Mouse (Mus musculus) midbrain, embryonic 11.5 days (tissue): ENCODE data around the gene Polr2b. TPM values are rescaled to one million over a fixed set of nuclear protein-coding genes. Genes with fewer than 3 reads are reported as not detected.

Source experiments
- ATAC-seq: fragments of 200-750 bp; cut with Nextera tagmentation; 2 replicates; pipeline ENCODE4 v1.8.0; 2017; ENCODE audit warnings: moderate TSS enrichment, moderate library complexity; ENCODE audit not compliant: low FRiP score
- DNase-seq: peaks from one replicate; pipeline ENCODE4 v3.0.0; 2015; ENCODE audit warnings: low spot score; ENCODE audit errors: missing footprints
- H3K27ac ChIP-seq: fragments of 300-500 bp; sonication (generic); 2 replicates; pipeline ENCODE4 v1.5.1; 2014; ENCODE audit warnings: low read depth, low read length
- H3K27me3 ChIP-seq: fragments of 300-500 bp; sonication (generic); 2 replicates; pipeline ENCODE4 v1.6.1; 2014; ENCODE audit warnings: mild to moderate bottlenecking, low read length, moderate library complexity, mixed read lengths; ENCODE audit not compliant: control insufficient read depth, insufficient read depth
- H3K36me3 ChIP-seq: fragments of 300-500 bp; sonication (generic); 2 replicates; pipeline ENCODE4 v1.6.1; 2014; ENCODE audit warnings: mild to moderate bottlenecking, low read length, moderate library complexity, mixed read lengths; ENCODE audit not compliant: control insufficient read depth, insufficient read depth
- H3K4me1 ChIP-seq: fragments of 300-500 bp; sonication (generic); 2 replicates; pipeline ENCODE4 v1.6.1; 2014; ENCODE audit warnings: low read length; ENCODE audit not compliant: control insufficient read depth, insufficient read depth
- H3K4me2 ChIP-seq: fragments of 300-500 bp; sonication (generic); 2 replicates; pipeline ENCODE4 v1.6.1; 2014; ENCODE audit warnings: mild to moderate bottlenecking, moderate library complexity
- H3K4me3 ChIP-seq: fragments of 300-500 bp; sonication (generic); 2 replicates; pipeline ENCODE4 v1.5.1; 2014; ENCODE audit warnings: low read depth, low read length
- H3K9ac ChIP-seq: fragments of 300-500 bp; sonication (generic); 2 replicates; pipeline ENCODE4 v1.6.1; 2014; ENCODE audit warnings: low read length
- H3K9me3 ChIP-seq: fragments of 300-500 bp; sonication (generic); 2 replicates; pipeline ENCODE4 v1.6.1; 2016; ENCODE audit warnings: low read length; ENCODE audit not compliant: control insufficient read depth
- WGBS: fragments of 180-500 bp; shearing (Covaris S2); extraction: QIAGEN DNeasy Blood & Tissue Kit; methylation state at CpG from one replicate; pipeline ENCODE4 v1.1.7; 2014; 5-methylcytosine and 5-hydroxymethylcytosine counted together
- polyA plus RNA-seq: library from polyadenylated mRNA; unstranded; fragments of >200 nt; fragmentation: Nextera tagmentation; extraction: Ambion mirVana; gene quantifications from 2 replicates; pipeline ENCODE4 v1.2.1, GENCODE M21; 2014

Gene Polr2b
- polyA plus RNA-seq, 1 experiment from 2014 or later, result 113 TPM

GRCm38 (mm10) chr5:77378027-77378426 is 68.1 kb downstream of the Polr2b start:
- Histone ChIP-seq H3K9ac (no peak overlapping the region), H3K27ac (no peak overlapping the region), H3K4me2 (no peak overlapping the region), H3K27me3 (no peaks in the 10 kb centered on the region), H3K4me3 (no peak overlapping the region), H3K9me3 (no peaks in the 10 kb centered on the region), H3K4me1 (no peaks in the 10 kb centered on the region), H3K36me3 (no peaks in the 10 kb centered on the region)
- DNase-seq, result no peak
- WGBS, result 97% methylated on average over 3 of the region's 3 CpGs
- no peak for ATAC-seq

- H3K27me3 ChIP-seq, result no peaks in the 10 kb centered on the region
- WGBS, result 72% methylated on average over 14 of the region's 14 CpGs
- ATAC-seq (no peak), DNase-seq (peak; percentile 82)
- no peak overlapping the region for H3K27ac ChIP-seq
- H3K36me3 ChIP-seq, result no peaks in the 10 kb centered on the region
- H3K9ac ChIP-seq, result no peak overlapping the region
- H3K4me3 ChIP-seq, result no peak overlapping the region
- no peak overlapping the region for H3K4me2 ChIP-seq
- no peaks in the 10 kb centered on the region for H3K4me1 ChIP-seq
- H3K9me3 ChIP-seq, result no peaks in the 10 kb centered on the region
These were observed 69.6 kb downstream of the Polr2b start for GRCm38 (mm10) chr5:77379434-77380135.

GRCm38 (mm10) chr5:77380321-77380901 is 70.5 kb downstream of the Polr2b start:
- 56% methylated on average over 17 of the region's 17 CpGs for WGBS
- Histone ChIP-seq H3K36me3 (no peaks in the 10 kb centered on the region), H3K27ac (no peak overlapping the region), H3K9me3 (no peaks in the 10 kb centered on the region), H3K4me2 (no peak overlapping the region), H3K9ac (no peak overlapping the region), H3K27me3 (no peaks in the 10 kb centered on the region), H3K4me3 (no peak overlapping the region), H3K4me1 (no peaks in the 10 kb centered on the region)
- ATAC-seq (no peak), DNase-seq (peak; percentile 84)

DNA sequence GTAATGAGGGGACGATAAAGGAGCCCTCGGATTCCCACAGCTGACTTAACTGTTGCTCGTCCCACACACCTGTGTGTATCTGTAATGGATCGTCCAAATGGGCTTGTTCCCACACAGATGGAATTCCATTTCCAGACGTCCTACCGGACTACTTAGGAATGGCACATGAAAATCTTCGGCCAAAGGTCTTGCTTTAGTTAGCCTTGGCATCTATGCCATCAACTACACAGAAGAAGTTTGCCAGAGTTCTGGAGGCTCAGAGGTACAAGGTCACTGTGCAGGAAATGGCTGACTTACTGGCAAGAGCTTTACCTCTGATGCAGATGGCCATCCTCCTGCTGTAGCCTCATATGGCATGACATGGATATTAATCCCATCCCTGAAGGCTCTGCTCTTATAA is 71.3 kb downstream of the Polr2b start:
- Histone ChIP-seq H3K4me2 (no peak overlapping the region), H3K9ac (no peak overlapping the region), H3K4me3 (no peak overlapping the region), H3K9me3 (no peaks in the 10 kb centered on the region), H3K27ac (no peak overlapping the region), H3K27me3 (no peaks in the 10 kb centered on the region), H3K36me3 (no peaks in the 10 kb centered on the region), H3K4me1 (no peaks in the 10 kb centered on the region)
- WGBS, result 82% methylated on average over 7 of the region's 7 CpGs
- ATAC-seq (no peak), DNase-seq (no peak)

GRCm38 (mm10) chr5:77381686-77382085 is 71.7 kb downstream of the Polr2b start:
- DNase-seq, result no peak
- H3K4me3 ChIP-seq, result no peak overlapping the region
- 81% methylated on average over 5 of the region's 5 CpGs for WGBS
- H3K27me3 ChIP-seq, result no peaks in the 10 kb centered on the region
- H3K27ac ChIP-seq, result no peak overlapping the region
- no peaks in the 10 kb centered on the region for H3K36me3 ChIP-seq
- no peak overlapping the region for H3K9ac ChIP-seq
- H3K9me3 ChIP-seq, result no peaks in the 10 kb centered on the region
- H3K4me2 ChIP-seq, result no peak overlapping the region
- ATAC-seq, result no peak
- H3K4me1 ChIP-seq, result no peaks in the 10 kb centered on the region

- Histone ChIP-seq H3K4me3 (no peak overlapping the region), H3K4me2 (no peak overlapping the region), H3K4me1 (no peaks in the 10 kb centered on the region), H3K9ac (no peak overlapping the region), H3K27ac (no peak overlapping the region), H3K9me3 (no peaks in the 10 kb centered on the region), H3K27me3 (no peaks in the 10 kb centered on the region), H3K36me3 (no peaks in the 10 kb centered on the region)
- no peak for DNase-seq
- 90% methylated on average over 5 of the region's 5 CpGs for WGBS
- ATAC-seq, result no peak
These were observed 74.0 kb downstream of the Polr2b start for GRCm38 (mm10) chr5:77383799-77384554.

GRCm38 (mm10) chr5:77384724-77385123 is 74.8 kb downstream of the Polr2b start:
- ATAC-seq (no peak), DNase-seq (no peak)
- Histone ChIP-seq H3K4me1 (no peaks in the 10 kb centered on the region), H3K9ac (no peak overlapping the region), H3K27me3 (no peaks in the 10 kb centered on the region), H3K36me3 (no peaks in the 10 kb centered on the region), H3K4me3 (no peak overlapping the region), H3K9me3 (no peaks in the 10 kb centered on the region), H3K4me2 (no peak overlapping the region), H3K27ac (no peak overlapping the region)
- 81% methylated on average over 9 of the region's 9 CpGs for WGBS

GRCm38 (mm10) chr5:77385221-77385620 is 75.3 kb downstream of the Polr2b start:
- DNase-seq, result no peak
- no peak overlapping the region for H3K4me2 ChIP-seq
- no peak overlapping the region for H3K4me3 ChIP-seq
- H3K9me3 ChIP-seq, result no peaks in the 10 kb centered on the region
- H3K4me1 ChIP-seq, result no peaks in the 10 kb centered on the region
- no peak overlapping the region for H3K9ac ChIP-seq
- 85% methylated on average over 5 of the region's 5 CpGs for WGBS
- no peak overlapping the region for H3K27ac ChIP-seq
- ATAC-seq, result no peak
- H3K36me3 ChIP-seq, result no peaks in the 10 kb centered on the region
- H3K27me3 ChIP-seq, result no peaks in the 10 kb centered on the region

DNA sequence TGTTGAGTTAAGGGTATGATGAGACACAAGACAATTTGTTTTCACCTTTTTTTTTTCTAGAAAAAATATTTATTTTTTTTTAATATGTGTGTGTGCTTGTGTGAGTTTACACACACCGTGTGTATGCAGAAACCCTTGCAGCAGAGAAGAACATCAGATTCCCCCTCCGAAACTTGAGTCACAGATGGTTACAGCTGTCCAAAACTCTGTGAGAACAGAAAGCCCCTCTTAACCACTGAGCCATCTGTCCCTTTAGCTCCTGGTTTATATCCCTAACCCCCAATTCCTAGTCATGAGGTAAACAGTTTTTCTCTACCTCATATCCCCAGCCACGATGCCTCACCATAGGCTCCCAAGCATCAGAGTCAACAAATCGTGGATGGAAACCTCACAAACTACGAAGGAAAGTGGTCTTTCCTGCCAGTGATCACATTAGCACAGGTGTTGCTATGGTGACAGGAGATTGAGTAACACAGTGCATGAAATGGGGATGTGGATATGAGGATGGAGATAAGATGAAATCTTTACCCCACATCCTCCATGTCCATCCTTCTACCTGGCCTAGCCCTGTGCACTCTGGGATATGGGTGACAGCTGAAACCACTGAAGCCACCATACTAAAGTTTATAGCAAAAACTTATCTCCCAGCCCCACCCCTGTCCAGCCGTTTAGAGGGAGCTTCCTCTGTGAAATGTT is 76.1 kb downstream of the Polr2b start:
- no peaks in the 10 kb centered on the region for H3K27me3 ChIP-seq
- H3K4me3 ChIP-seq, result no peak overlapping the region
- no peaks in the 10 kb centered on the region for H3K36me3 ChIP-seq
- H3K9me3 ChIP-seq, result no peaks in the 10 kb centered on the region
- no peaks in the 10 kb centered on the region for H3K4me1 ChIP-seq
- H3K9ac ChIP-seq, result no peak overlapping the region
- H3K4me2 ChIP-seq, result no peak overlapping the region
- 89% methylated on average over 6 of the region's 6 CpGs for WGBS
- DNase-seq (no peak), ATAC-seq (no peak)
- H3K27ac ChIP-seq, result no peak overlapping the region
